Mouse (Mus musculus) gonadal fat pad, adult 2 months (tissue): ENCODE results near the gene Nt5m. TPM values are rescaled to one million over a fixed set of nuclear protein-coding genes. Genes with fewer than 3 reads are reported as not detected.

Experiments used
- DNase-seq: peaks from one replicate; pipeline ENCODE4 v3.0.0-alpha.2; 2012; ENCODE audit warnings: low read depth
- polyA plus RNA-seq: library from polyadenylated mRNA; depleted of rRNA; stranded (reverse); fragments of >200 nt; gene quantifications from 2 replicates; pipeline ENCODE4 v1.2.3, GENCODE M21; 2012; rRNA removed

The Nt5m gene
- polyA plus RNA-seq, 1 experiment: 39.2 TPM

DNA sequence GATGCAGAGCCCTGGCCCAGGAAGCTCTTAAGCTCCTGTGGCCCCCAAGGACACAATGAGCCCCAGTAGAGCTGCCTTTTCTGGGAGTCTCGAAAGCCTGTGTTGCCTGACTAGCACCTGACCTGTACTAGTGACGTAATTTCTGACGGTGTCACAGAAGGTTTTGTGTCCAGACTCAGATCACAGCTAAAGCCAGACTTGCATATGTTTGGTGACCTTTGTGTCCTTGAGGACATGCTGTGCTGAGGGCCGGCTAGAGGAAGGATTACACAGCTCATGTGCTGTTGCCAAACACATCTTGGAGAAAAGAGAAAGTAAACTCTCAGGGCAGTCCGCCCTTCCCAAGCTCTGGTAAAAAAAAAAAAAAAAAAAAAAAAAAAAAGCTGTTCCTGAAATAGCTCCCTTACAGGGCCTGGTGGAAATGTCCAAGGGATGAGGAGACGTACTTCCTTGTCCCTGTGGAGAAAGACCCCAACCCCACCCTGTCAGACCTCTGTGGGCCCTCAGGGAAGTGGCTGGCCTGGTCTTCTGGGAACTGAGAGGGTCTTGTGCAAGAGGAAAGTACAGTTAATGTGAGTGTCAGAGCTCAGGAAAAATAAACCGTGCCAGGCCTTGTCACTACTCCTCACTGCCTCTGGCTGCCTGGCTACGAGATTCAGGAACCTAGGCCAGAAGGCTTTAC lies 62.9 kb downstream of the Nt5m start:
- DNase-seq: peak; percentile 26

DNA sequence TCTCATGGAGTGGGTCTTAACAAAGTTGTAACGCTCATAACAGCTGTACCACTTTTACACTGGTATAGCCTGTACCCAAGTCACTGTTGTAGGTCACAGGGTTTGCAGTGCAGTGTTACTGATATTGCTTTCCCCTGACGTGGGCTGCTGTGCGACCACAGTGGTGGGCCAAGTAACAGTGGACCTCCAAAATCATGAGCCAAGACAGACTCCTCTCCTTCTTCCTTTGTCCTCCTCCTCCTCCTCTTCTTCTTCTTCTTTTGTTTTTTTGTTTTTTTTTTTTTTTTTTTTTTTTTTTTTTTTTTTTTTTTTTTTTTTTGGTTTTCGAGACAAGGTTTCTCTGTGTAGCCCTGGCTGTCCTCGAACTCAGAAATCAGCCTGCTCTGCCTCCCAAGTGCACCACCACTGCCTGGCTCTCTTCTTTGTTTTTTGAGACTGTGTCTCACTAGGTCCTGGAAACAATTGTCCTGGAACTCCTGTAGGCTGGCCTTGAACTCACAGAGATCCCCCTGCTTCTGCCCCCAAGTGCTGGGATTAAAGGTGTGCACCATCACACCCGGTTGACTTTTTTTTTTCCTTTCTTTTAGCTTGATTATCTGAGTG lies 67.4 kb downstream of the Nt5m start:
- DNase-seq: no peak

DNA sequence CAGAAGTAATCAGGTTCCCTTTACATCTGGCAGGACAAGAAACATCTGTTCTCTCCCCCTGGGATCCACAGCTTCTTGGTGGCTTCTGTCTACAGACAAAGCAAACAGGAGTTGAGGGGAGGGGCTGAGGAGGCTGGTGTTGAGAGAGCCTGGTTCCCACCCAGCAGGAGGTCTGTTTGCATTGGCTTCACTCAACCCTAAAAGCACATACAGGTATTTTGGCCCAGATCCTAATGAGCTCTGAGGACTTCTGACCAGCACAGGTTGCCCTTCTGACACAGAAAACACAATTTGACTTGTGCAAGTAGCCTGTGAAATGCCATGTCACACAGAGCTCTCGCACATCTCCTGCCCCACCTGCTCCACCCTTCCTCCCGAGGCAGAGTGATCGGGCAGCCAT lies 69.2 kb downstream of the Nt5m start:
- no peak for DNase-seq

DNA sequence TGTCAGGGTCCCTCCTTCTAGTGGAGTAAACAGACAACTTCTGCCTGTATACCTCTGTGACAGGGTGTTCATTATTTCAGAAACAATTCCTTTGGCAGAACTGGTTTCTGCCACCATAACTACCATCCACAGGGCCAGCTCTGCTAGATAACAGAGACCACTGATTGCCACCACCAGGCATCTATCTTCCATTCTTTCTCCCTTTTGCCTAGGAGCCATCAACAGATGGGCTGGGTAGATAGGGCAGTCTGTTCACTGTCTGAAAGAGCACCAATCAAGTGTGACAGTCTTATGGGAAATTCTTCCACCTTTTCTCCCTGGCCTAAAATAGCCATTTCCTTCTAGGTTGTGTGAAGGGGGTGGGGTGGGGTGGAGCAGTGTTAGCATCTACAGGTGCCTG lies 71.3 kb downstream of the Nt5m start:
- no peak for DNase-seq

DNA sequence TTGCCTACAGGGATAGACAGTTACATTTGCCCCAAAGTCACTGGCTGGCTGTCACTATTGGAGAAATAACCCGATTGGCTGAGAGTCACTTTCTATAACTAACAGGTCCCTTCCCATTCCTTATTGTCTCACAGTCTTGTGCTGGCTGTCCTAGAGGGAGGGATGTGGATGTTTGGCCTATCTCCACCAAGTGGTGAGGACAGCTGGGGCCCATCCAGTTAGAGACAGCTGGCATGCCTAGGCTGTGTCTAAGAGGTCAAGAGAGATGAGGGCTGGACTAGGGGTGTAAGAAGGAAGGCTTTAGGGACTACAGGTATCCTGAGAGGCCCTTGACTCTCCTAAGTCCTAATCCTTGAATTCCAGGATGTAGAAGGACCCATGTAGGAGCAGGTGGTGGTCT lies 72.3 kb downstream of the Nt5m start:
- no peak for DNase-seq

DNA sequence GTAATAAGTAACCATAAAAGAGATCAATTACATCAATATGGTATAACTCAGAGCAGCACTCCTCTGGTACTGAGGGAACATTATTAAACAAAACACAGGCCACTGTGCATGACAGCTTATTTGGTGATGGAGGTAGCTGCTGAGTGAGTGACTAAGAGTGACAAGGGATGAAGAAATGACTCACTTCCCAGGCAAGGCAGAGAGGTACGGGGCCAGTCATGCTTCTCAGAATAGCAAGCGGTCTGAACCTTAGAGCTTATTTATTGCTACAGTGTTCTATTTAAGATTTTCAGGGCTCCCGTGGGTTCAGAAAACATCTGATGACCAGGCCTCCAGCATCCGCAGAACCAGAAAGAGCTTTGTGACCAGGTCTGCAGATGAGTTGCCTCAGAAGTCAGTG lies 74.5 kb downstream of the Nt5m start:
- no peak for DNase-seq

DNA sequence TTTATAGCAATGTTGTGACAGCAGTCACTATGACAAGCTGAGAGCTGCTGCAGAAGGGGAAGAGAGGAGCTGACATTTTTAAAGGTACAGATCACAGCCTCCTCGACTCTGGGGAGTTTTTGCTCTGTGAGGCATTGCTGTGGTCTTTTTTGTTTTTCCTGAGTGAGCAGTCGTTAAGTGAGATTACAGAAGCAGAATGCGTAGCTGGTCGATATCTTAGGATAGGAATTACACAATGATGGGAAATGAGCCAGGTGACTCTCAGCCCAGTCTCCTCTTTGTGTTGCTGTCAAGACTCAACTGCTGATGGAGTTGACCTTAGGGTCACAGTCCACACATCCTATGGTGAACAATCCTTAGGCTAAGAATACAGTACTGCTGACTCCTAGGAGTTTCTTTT lies 78.8 kb downstream of the Nt5m start:
- DNase-seq: no peak

DNA sequence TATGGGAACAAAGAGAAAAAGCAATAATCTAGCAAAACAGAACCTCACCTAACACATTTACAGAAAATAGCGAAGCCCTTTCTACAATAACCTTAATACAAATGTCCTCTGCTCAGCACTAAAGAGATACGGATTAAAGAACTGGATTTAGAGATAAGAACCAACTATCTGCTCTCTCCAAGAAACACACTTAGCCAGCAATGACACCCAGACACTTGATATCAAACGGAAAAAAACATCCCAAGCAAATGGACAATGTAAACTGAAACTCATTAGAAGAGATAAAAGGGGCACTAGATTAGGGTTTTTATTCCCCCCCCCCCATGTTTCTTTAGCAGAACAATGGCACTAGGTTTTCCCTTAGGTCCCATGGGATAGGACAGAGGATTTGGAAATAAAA lies 80.2 kb downstream of the Nt5m start:
- no peak for DNase-seq

DNA sequence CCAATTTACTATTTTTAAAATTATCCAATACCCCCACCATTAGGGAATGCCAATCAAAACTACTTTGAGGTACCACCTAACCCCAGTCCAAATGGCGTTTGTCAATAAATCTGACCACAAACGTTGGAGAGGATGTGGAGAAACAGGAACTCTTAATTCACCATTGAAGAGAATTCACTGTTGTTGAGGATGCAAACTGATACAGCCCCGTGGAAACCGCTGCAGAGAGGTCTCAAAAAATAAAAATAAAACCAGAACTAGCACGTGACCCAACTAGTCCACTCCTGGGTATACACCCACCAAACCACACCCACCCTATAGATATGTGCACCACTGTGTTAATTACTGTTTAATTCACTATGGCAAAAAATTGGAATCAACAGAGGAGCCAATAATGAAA lies 81.1 kb downstream of the Nt5m start:
- DNase-seq: no peak

DNA sequence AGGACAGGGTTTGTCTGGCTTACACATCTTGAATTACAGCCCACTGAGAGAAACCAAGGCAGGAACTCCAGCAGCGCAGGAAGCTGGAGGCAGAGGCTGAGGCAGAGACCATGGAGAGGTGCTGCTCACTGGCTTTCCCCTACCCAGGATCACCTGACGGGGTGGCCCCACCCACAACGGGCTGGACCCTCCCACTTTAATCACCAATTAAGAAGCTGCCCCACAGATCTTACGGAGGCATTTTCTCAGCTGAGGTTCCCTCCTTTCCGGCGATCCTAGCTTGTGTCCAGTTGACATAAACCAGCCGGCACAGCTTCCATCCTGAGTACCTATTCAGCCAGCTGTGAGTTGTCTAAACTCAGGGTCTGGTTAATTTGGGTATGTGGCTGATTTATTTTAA lies 82.0 kb downstream of the Nt5m start:
- no peak for DNase-seq

DNA sequence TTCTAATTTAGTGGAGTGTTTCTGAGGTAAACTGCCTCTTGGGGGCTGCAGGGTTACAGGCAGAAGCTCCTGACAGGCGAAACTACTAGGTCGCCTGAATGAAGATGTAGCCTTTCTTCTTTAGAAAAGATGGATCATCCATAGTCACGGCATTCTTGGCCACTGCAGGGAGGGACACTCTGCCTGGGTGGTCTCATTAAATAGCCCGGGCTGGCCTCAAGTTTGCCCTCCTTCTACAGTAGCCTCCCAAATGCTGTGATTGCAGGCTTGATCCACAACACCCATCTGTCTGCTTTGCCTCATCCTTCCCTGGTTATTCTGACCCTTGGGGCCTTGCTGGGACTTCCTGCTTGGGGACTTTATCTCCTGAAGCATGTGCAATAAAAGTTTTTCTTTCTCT lies 90.8 kb downstream of the Nt5m start:
- DNase-seq: no peak

Other genes with a start within 250 kb of the Nt5m start
- not detected in 2 replicates for gene Olfr223, start 246.2 kb upstream of the Nt5m start, polyA plus RNA-seq
- gene Mprip, start 178.1 kb upstream of the Nt5m start, polyA plus RNA-seq: 127 and 130 TPM in 2 replicates
- 2.0 and 2.2 TPM in 2 replicates for gene Pld6, start 51.8 kb upstream of the Nt5m start, polyA plus RNA-seq
- gene Flcn, start 29.4 kb upstream of the Nt5m start, polyA plus RNA-seq: 38.4 and 43.6 TPM in 2 replicates
- 24.4 and 27.1 TPM in 2 replicates for gene Cops3, start 391 bp downstream of the Nt5m start, polyA plus RNA-seq
- 48.3 and 49.2 TPM in 2 replicates for gene Med9, start 108.8 kb downstream of the Nt5m start, polyA plus RNA-seq
- gene Rasd1, start 125.5 kb downstream of the Nt5m start, polyA plus RNA-seq: 86.8 and 123 TPM in 2 replicates
- 211 and 228 TPM in 2 replicates for gene Pemt, start 207.0 kb downstream of the Nt5m start, polyA plus RNA-seq